Mouse (Mus musculus) mouse trophoblast stem cell (cell line): ENCODE results near the gene Cln3.

Source experiments
- in situ Hi-C, 2 experiments: fragments of 300-500 bp; cut with MseI, MboI; formaldehyde crosslinking; loops; 2 replicates in 1 of 2; 3 replicates in 1 of 2; pipeline ENCODE4 v1.15.1; 2025

The Cln3 gene

DNA sequence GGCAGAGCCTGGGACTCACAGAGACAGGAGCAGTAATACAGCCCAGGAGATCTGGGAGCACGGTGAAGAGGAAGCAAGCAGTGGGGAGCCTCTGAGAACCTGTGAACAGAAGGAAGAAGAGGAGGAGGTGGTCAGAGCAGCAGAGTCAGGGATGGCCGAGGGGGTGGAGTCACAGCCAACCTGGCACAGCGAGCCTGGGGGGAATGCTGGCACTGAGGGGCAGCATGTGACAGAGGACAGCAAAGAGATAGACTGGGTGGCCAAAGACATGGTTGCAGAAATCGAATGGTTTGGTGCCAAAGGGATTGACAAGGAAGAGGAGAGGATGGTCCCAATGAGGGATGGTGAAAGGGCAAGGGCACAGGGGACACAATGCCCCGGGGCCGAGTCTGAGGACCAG, at the start of gene Cln3:
Gene Cln3, minus strand, starts transcription at position 101 of the 400 bp plus-strand sequence.
- in situ Hi-C loops, result no loop called here

DNA sequence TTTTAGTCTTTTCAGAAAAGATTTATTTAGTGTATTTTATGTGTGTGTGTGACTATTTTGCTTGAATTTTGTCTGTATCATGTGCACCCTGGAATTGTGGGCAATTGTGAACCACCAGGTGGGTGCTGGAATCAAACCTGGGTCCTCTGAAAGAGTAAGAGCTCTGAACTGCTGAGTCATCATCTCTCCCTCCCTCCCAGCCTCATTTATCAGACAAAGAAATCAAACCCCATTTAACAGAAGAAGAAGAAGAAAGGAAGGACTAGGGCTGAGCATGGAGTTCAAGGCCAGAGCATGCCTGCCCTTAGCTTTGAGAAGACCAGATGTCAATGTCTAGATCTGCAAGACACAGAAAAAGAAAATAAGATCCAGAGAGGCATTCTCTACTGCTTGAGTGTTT, 49.8 kb upstream of the Cln3 start:
- in situ Hi-C loops, result loop anchor here (5.0 kb wide), 2 partner anchors 53 to 58 kb away; partner anchors contain the start of gene Apobr (in 1 of the 2)

DNA sequence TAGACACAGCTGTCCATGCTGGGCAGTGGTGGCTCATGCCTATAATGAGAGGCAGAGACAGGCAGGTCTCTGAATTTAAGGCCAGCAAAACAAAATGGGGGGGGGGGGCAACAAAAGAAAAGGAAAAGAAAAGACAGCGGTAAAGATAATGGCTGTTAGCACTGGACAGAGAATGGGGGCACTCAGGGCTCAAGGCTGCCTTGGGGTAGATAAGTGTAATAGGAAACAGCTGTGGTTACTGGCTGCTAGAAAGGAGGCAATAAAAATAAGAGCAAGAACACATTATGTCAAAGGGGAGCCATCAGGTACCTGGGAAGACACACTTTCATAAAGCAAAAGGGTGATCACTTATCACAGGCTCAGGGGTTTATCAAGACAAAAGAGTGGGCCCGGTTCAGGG, 46.9 kb upstream of the Cln3 start:
- in situ Hi-C loops, result no loop called here

DNA sequence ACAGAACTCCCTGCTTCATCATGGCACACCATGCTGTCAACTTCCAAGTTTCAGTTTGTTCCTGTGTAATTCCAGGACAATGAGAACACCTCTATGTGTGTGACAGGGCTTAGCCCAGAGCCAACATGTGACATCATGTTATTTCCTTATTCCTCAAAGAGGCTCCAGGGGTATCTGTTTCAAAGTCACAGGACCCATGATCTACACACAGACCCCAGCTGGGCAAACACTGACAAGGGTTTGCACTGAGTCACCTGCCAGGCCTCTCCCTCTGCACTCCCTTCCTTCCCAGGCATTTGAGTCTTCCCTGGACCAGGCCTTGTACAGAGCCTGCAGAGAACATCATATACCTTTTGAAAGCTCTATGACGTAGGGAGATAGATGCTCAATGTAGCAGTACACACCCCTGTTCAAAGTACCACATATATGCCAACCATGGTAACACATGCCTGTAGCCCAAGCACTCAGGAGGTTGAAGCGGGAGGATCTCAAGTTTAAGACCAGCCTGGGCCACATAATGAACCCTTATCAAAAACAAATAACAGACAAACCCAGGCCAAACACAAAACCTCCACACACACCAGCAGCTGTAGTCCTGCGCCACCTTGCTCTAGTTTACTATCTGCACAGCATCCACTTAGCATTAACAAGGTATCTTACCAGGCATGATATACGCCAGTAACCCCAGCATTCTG, 45.4 kb upstream of the Cln3 start, which contains the start of gene Nupr1:
Gene Nupr1, minus strand, starts transcription at position 38 of the 695 bp plus-strand sequence.
- in situ Hi-C loops, result no loop called here

DNA sequence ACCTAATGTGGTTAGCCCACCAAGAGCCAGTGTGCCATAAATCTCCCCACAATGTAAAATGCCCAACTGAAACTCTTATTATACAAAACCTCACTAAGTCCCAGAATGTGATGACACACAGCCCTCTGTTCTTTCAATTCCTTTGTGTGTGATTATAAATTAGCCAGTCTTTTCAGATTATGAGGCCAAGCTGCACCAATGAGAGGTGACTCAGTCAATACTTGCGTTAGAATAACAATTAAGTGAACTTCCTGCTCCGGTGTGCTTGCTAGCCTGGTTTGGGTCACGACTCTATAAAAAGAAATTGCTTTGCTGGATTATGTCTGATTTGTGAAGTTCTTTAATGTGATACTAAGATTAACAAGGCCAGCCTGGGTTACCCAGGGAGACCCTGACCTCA, 44.3 kb upstream of the Cln3 start:
- in situ Hi-C loops, result no loop called here

DNA sequence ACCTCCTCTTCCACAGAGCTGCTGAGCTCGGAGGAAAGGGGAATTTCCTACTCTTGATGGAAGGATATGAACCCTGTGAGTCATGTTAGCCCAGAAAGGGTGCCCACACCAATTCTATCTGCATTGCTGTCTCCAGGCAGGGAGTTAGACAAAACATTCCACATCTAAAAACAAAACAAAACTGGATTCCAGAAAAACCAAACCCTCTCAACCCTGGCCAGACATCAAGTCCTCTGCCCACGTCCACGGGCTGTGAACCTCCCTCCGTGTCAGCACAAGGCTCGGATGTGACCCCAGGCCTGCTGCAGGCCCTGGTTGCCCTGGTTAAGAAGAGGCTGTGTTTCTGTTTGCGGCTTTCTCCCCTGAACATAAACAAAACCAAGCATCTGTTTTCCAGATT, 42.5 kb upstream of the Cln3 start:
- in situ Hi-C loops, result no loop called here

DNA sequence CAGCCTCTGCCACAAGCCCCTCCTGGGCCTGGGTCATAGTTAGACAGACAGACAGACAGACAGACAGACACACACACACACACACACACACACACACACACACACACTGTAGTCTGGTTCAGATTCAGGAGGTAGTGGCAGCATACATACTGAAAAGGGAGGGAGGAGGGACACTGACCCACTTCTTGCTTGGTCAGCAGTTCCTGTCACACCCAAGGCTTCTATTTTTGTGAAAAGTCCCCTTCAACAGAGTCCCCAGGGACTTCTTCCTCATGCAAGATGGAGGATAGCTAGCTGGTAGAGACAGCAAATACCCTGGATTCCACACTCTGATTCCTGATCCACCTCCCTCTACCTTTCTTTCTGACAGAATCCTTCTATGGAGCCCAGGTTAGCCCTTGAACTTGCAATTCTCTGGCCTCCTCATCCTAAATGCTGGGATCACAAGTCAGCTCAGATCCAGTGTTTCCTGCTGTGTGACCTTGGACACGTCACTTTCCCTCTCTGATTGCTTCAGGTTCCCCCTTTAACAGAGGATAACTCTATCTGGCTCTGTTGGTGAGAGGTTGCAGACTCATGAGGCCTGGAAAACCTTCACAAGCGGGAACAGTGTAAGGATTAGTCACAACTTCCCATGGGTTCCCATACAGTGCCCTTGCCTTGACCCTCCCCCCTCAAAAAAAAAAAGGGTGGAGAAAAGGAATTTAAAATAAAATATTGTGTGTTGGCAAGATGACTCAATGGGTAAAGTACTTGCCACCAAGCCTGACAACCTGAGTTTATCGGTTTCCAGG, 40.4 kb upstream of the Cln3 start:
- in situ Hi-C loops, result no loop called here

DNA sequence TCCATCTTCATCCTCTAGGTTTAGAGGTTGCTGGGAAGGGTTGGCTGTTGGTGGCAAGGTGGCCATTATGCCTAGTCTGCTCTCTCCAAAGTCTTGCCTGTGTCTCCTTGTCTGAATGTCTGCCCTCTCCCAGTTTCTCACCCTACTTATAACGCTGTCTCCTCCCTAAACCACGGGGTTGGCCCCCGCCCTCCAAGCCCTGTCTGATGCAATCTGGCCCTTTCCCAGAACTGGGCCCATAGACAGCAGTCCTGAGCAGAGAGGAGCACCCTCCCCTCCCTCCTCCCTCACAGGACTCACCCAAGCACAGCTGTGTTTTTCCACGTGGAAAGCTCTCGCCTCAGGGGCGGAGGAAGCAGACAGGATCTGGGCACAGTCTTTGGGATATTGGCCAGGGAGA, 39.8 kb upstream of the Cln3 start:
- in situ Hi-C loops, result no loop called here

DNA sequence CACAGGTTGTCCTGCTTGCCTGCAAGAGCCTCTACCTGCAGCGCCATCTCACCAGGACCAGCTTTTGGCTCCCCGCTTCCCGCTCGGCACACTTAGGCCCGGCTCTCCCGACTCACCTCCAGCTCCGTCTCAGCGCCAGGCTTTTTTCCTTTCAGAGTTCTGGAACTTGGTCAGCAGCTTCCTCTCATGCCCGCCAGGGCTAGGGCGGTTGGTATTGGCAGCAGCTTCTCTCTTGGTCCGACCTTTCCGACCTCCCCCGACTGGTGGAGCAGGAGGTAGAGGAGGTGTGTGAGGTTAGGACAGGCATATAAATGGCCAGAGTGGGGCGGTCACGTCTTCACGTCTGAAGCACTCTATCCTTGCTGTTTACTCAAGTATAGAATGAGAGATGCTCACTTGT, 39.2 kb upstream of the Cln3 start:
- in situ Hi-C loops, result no loop called here

DNA sequence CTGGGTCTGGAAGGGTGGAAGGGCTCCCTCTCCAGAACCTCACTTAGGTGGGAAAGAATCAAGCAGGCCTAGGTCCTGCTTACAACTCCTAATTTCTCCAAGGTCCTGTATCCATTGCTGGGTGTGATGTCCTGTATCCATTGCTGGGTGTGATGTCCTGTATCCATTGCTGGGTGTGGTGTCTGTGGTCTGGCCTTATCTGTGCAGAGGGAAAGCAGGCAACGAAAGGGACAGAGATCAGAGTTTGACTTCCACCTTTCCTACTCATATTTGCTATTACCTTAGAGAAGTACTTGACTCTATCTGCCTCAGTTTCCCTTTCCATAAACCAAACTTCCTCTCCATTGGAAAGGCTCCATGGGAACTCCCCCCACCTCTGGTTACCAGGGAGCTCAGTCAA, 37.8 kb upstream of the Cln3 start:
- in situ Hi-C loops, result no loop called here

DNA sequence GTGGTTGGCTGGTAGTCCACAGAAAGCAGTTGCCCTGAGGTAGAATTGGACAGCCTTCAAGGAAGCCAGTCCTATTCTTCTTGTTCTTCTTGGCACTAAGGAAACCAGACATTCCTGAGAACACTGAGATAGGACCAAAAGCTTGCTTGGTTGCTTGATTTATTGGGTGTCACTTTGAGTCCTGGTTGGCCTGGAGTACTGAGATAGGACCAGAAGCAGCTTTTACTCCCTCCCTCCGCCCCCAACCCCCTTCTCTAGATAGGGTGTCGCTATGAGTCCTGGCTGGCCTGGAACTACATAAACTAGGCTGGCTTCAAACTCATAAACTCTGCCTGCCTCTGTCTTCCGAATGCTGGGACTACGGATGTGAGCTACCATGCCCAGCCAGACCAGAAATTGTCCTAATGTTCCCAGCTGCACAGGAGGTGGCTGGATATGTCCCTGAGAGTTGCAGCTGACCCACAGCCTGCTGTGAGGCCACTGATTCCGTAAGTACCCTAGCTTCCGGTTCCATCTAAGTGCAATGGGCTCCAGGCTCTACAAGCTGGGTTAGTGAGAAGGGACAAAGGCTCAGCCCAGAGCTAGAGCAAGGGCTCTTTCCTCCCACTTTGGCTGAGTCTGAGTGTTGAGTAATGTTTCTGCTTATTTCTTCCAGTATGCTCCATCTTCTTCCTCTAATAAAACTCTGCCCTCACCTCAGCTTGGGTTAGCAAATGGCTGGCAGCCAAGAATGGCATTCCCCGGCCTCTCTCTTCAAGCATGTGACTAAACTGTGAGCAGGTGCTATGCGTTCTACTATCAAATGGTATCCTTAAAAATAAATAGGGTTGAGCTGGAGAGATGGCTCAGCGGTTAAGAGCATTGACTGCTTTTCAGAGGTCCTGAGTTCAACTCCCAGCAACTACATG, 36.1 kb upstream of the Cln3 start:
- in situ Hi-C loops, result no loop called here

DNA sequence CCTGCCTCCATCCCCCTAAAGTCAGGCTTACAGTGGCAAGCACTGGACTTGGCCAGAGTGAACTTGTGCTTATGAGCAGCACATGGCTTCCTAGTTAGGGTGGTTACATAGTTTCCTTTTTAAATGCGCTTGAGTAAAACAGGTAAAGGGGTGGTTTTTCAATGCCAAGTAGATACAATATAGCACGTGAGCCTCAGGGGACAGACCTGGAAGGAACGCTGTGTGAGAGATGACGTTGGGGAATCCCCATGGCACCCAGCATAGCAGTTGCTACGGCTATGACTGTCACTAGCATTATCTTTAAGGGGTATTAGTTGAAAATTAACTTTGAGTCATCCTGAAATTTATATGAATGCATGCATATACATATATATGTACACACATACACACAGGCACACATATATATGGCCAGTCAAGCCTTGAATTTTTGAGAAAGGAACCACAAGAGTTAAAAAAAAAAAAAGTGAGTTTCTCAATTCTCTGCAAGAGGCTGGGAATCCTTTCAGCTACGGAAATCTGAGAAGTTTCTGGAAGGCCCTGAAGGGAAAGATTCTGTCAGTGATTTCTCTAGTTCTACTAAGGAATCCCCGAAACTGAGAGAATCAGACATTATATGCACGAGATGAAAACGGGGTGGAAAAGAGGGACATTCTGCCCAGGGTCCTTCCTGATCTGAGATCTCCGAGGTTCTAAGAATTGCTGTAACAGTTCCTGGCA, 34.1 kb upstream of the Cln3 start:
- in situ Hi-C loops, result no loop called here

DNA sequence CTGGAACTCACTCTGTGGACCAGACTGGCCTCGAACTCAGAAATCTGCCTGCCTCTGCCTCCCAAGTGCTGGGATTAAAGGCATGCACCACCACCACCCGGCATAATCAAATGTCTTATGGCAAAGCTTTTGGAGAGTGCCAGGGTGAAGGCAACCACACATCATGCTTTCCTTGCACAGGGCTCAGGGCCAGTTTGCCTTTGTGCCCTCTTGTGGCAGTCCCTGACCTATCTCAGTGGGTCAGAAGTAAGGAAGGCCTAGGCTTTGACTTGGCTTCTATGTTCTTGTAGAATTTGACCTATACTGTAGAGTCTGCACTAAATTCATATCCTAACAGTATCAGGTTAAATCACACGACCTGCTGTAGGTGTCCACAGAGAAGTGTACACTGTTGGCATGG, 31.1 kb upstream of the Cln3 start:
- in situ Hi-C loops, result no loop called here

DNA sequence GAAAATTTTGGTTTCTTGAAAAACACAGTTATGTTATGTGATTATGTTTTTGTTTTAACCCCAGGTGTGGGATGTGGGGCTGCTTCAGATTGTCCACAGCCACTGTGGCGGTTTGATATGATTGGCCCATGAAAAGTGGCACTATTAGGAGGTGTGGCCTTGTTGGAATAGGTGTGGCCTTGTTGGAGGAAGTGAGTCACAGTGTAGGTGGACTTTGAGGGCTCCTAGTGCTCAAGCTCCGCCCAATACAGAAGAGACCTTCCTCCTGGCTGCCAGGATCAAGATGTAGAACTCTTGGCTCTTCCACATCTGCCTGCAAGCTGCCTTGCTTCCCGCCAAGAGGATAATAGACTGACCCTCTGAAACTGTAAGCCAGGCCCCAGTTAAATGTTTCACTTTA, 27.1 kb upstream of the Cln3 start:
- in situ Hi-C loops, result no loop called here

DNA sequence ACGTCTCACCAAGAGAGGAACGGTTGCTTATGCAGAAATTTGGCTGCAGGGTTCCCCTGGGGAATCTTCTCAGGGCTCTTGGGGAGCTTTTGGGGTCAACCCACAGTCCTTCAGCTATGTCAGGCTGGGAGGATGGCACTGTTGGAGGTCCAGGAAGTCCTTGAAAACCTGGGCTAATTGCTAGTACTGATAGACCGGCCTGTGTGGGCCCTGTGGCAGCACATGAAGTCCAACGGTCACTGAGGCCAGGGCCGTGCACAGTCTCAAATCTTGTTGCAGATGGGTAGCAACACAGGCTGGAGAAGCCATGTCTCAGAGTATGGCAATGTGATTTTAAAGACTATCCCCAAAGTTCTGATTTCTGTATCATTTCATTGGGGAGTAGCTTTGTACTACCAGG, 22.2 kb upstream of the Cln3 start:
- in situ Hi-C loops, result no loop called here

DNA sequence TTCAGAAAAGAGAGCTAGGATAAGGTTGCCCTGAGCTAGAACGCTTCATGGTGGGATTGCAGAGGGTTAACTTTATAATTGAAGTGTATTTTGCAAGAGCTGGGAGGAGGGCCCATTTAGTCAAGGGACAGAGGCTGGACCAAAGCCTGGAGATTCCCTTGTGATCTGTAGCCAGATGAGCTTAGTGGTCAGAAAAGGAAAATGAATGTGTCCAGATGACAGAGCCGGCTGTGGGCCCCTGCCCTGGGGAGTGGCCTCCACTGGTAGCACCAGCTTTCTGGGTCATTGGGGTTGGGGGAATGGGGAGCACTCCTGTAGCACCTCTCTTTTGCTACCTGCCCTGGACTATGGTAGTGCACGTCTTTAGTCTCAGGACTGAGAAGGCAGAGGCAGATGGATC, 21.4 kb upstream of the Cln3 start:
- in situ Hi-C loops, result no loop called here

DNA sequence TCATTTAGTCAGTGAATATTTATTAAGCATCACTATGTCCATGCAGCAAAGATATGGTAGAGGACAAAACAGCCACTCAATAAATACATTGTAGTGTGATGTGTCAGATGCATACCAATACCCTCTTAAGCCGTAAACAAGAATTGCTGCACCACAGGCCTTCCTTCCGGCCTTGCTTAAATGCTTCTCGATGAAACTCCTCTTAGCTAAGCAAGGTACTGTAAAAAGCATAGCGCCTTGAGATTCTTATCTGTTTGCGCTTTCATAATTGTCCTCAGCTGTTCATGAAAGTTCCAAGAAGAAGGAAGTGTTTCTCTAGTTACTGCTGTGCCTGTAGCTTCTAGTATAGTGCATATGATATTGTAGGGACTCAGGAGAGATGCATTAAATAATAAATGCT, 21.0 kb upstream of the Cln3 start:
- in situ Hi-C loops, result no loop called here

DNA sequence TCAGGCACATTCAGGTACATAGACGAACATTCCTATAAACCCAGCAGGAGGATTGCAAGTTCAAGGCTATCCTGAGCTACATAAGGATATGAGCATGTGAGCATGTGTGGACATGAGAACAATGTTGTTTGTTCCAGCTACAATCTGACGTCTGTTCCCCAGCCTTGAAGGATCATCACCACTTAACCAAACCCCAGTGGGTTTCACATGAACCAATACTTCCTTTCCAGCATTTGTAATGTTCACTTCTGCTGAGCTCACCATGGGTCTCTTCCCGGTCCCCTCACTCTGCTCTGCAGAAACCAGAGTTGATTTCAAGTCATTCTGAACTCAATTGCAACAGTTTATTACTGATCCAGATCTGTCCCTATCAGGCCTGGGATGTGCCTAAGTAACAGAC, 17.0 kb upstream of the Cln3 start:
- in situ Hi-C loops, result no loop called here

DNA sequence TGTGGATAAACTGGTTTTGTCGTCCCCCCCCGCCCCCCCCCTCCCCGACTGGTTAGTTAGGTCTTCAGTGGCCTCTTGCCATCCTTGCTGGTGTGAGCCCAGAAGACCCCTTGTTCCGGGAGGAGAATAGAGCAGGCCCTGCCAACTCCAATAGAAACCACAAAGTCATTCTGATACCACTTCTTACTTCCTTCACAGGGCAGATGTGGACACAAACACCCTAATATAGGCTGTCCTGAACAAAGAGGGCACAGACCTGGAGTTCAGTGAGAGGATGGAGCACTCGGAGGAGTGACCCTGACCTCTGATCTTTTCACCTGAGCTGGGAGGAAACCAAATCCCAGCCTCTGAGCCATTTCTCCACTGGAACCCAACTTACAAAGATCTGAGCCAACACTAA, 16.3 kb upstream of the Cln3 start:
- in situ Hi-C loops, result no loop called here

DNA sequence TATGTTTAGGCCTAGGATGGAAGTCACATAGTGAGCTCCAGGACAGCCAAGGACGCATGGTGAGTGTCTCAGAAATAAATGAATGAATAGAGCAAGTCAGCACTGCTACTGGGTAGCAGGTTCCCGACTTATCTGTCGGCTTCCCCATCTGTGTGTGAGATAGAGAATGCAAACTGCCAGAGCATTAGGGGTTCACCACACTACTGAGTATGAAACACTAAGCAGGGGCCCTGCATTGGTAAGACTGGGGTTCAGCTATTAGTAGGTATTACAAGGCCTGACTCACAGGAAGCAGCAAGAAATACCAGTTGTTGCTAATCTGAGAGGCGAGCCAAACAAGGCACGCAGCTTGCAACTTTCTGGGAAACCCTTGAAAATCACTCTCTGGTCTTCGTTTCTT, 13.3 kb upstream of the Cln3 start:
- in situ Hi-C loops, result no loop called here

DNA sequence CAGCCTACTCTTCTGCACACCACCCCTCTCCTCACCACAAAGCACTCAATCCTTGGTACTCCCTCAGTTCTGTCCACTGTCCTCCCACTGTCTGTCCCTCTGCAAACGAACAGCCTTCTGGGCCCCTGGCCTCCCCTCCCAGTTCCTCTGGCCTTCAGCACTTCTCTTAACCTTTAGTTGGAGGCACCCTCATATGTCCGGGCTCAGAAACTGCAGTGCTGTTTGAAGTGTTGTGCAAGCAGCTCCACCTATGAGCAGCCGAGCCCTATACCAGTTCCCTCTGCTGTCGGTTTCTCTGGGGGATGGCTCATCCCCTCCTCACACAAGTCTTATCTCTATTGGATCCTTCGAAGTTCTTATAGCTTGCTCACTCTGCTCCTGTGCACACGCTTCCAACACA, 10.8 kb upstream of the Cln3 start:
- in situ Hi-C loops, result no loop called here

DNA sequence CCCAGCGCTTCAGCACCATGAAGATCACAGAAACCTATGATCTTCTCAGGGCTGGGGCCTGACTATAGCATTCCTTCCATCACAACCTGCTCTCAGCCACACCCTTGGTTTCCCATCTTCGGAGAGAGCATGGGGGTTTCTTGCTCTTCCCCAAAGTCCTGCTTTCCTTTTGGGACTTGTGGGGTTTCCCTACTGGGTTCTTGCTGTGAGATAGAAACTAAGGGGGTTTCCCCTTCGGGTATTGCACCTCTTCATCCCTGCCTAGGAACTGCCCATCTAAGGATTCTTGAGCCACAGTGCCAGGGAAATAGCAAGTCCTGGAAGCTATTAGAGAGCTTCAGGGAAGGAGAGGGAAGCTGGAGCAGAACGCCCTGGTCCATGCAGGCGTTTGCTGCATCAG, 10.3 kb upstream of the Cln3 start:
- in situ Hi-C loops, result no loop called here
